Mouse (Mus musculus) left cerebral cortex, postnatal 4 days (tissue): Measurements from ENCODE around the gene Gja1. TPM values are rescaled to one million over a fixed set of nuclear protein-coding genes. Genes with fewer than 3 reads are reported as not detected.
"Not testable (repeated sequence)": the region's sequence is repeated elsewhere in the genome, so short reads cannot be mapped to it uniquely, and the experiment has no call there.

ENCODE experiments used
- DNase-seq: peaks from one replicate; pipeline ENCODE4 v3.0.0-alpha.2; 2022
- intact Hi-C: fragments of 180-260 bp; cut with DNase I; formaldehyde crosslinking; loops from one replicate; pipeline ENCODE4 v1.15.1; 2025
- total RNA-seq, 2 experiments: library from RNA; stranded (reverse); gene quantifications; 2 replicates each; pipeline ENCODE4 v1.2.3; 2021

The Gja1 gene
- total RNA-seq, result 100 to 1,000 TPM; 108 to 111 TPM

DNA sequence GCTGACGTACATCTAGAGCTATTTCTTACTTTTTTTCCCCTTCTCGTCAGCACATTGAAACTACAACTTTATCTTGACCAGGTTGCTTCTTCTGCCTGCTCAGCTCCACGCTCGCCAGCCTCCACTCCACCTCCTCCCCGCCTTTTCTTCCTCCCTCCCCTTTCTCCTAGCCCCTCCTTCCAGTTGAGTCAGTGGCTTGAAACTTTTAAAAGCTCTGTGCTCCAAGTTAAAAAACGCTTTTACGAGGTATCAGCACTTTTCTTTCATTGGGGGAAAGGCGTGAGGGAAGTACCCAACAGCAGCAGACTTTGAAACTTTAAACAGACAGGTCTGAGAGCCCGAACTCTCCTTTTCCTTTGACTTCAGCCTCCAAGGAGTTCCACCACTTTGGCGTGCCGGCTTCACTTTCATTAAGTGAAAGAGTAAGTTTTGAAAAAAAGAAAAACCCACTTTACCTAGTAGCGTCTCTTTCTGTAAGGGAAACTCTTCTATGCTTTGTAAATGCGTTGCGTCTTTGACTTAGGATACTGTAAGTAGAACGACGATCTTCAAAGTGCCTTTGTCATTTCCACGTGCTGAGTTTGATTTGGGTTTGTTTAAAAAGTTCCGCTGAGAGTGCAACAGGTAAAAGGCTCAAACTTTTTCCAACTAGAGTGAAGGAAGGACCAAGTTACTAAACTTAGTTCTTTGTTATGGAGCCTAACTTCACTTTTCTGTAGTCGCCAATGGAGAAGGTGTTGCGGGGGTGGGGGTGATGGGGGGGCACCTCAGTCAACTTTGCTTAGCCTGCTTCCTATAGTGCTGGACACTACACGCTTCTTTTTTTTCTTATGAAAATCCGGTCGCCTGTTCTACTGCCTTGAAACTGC is at the start of gene Gja1:
TSS of gene Gja1 (plus strand) at position 234 of the 869 bp plus-strand sequence.
- intact Hi-C loops, result loop anchor here (10.0 kb wide), 1 partner anchor 1067 kb away; no protein-coding TSS in a partner anchor
- DNase-seq, result peak; percentile 31

DNA sequence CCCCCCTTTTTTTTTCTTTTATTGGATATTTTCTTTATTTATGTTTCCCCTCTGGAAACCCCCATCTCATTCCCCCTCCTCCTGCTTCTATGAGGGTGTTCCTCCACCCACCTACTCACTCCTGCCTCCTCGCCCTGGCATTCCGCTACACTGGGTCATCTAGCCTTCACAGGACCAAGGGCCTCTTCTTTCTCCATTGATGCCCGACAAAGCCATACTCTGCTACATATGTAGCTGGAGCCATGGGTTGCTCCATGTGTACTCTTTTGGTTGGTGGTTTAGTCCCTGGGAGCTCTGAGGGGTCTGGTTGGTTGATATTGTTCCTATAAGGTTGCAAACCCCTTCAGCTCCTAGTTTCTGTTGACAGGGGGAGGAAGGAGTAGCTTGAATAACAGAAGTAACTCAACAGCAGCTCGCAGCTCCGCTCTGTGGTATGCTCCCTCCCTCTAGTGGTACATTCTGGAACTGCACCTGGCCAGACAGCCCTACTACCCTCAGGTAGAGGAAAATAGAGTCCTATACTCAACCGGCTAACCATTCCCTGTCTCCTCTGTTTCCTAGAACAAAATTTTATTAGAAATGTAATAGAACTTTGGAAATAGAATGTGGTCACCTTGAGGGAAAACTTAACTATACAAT is 38.2 kb upstream of the Gja1 start:
- intact Hi-C loops, result no loop called here
- DNase-seq, result peak; percentile 82

DNA sequence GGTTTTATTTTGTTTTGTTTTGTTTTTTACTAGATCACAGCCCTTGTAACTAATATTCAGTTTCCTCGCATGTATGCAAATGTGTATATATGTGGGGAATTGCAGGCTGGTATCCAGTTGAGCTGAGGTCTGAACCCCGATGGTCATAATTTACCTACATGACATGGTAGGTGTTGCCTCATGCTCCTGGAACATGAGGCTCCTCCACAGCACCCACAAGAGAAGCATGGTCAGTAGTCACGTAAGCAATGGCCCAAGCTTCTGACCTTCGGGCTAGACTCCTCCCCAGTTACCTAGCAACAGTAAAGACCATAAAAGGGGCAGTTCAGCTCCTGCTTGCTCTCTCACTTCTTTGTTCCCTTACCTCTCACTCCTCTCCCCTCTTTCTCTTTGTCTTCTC is 16.7 kb upstream of the Gja1 start:
- intact Hi-C loops, result no loop called here
- DNase-seq, result no peak

DNA sequence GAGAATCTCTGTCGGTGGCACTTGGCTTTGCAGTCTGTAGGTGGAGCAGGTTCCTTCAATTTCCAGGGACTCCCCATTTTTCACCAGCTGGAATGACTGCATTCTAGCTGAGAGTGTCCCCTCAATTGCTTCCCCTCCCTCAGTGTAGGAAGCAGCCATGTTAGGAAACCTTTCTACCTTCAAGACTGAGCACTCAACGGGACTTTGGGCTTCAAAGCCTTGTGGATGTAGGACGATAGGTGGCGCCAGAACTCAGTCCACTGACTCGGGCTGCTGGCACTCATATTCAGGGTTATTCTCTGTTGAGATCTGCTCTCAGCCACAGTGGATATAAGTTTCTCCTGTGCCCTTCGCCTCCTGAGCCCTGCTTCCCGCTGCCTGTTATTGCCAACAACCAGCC is 8.1 kb upstream of the Gja1 start:
- peak; percentile 74 for DNase-seq
- intact Hi-C loops, result no loop called here

DNA sequence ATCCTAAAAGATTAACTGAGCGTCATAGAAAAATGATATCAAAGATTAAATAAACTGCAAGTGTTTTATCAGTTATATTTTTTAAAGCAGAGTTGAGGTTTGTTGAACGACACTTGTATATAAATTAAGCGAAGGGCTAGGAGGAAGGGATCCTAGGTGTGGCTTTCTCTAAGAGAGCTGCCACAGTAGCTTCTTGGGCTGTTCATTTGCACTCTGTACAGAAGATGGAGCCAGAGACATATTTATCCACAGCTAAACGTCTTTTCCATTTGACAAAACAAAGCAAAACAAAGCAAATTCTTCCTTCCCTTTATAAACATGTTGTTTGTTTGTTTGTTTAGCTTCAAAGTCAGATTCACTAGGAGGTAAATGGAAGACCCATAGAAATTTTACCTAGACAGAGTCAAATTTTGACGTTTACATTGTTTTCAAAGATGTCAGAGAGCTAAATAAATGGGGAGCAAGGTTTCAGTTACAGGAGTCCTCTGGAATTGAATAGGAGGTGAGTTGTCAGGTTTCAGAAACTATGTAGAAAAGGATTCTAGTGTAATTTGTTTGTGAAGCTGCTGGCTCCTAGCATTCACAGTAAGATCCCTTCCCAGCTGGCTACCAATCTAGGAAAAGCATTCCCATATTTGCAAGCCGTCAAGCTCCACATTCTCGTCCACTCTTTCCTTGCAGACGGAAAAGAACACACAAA is 4.0 kb upstream of the Gja1 start:
- intact Hi-C loops, result loop anchor here (5.0 to 10.0 kb wide), 4 partner anchors 629 to 1072 kb away; no protein-coding TSS in a partner anchor
- no peak for DNase-seq

DNA sequence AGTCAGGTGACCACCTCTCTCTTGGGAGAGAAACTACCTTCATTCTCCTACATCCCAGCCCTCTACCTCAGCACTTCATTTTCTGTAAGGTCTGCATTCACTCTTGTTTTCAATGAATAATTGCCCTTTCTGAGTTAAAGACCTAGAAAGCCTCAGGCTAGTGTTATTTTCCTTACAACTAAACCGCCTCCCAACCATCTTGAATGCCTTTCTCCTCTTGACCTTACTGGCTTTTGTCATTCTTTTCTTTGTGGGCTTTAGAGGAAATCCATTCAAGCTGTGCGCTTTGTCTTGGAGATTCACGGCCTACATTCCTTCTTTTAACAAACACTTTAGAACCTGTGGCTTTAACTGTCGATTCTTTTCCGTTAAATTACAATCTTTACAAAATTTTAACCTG is 3.0 kb upstream of the Gja1 start:
- intact Hi-C loops, result loop anchor here (5.0 to 10.0 kb wide), 4 partner anchors 628 to 1071 kb away; no protein-coding TSS in a partner anchor
- no peak for DNase-seq

DNA sequence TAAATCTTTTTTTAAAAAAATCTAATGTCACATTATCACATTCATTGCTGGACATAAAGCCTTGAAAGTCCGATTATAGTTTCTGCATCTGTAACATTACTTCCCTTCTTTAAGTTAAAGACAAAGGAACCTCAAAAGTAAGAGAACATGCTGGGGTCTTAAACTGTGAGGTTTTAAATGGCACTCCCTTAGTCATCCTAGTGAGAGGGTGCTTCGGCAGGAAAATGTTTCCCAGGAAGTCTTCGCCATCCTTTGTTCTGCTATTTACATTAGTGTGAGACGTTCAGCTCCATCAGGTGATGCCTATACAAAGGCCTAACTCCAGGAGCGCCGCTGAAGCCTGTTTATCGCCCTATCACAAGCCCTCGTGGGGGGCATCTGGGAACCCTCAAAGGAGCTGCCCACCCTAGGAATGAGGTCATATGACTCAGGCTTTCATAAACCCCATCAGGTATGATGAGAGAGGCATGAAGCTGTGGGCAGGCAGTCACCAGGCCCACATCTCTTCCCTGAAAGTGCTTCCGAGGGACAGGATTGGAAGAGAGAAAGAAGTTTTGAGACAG is 1.1 kb upstream of the Gja1 start:
- intact Hi-C loops, result loop anchor here (10.0 kb wide), 1 partner anchor 1069 kb away; no protein-coding TSS in a partner anchor

DNA sequence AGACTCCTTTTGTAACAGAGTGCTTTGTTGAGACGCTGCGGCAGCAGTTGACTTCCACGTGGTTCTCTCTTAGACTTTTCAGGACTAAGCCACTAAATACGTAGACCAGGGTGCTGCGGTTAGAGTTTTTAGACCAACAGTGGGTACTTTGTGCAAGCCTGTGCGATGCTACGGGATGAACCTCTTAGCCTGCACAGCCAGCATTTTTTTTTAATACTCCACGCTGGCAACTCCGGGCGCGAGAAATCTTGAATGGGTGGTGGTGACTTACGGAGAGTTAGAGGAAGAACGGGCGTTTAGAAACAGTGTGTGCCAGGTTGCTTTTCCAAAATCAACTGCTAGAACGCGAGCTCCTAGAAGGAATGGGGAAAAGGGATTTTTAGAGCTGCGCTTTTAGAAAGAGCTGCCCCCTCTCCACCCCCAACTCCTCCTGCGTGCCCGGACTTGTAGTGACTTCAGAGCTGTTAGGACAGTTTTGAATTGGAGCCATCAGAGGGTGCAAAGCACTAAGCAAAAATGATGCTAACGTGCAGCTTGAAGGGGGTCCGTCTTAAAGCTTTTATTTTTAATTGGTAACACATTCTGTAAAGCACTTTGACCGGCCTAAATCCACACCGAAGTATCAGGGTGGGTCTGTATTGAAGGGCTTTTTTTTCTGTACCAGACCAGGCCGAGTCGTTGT is 977 bp downstream of the Gja1 start:
- peak; percentile 10 for DNase-seq
- intact Hi-C loops, result loop anchor here (10.0 kb wide), 1 partner anchor 1067 kb away; no protein-coding TSS in a partner anchor

More for the DNA sequence above, 1.1 kb upstream of the Gja1 start:
- DNase-seq, result no peak

DNA sequence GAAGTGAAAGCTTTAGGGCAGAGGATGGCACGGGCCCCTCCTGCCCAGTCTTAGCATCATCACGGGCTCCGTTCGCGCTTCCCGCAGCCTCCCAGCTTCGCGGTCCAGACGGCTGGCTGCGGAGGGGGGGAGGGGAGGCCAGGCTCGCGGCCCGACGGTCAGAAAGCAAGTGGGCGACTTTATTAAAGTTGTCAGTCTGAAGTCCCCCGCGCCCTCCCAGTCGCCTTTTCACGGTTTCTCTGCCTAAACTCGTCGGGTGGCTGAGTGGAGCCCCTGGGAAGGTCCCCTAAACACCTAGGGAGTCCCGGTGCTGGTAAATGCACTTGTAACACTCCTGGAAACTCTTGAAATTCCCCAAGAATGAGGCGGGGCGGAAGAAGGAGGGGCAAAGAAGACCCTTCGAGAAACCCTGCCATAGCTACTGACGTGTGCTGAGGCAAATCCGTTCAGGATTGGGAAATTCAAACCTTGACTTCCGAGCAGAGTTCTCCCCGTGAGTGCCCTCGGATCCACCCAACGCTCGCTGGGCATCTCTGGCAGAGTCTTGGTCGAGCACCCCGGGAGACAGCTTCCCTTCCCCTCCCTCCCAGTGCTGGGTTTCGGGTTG is 1.6 kb downstream of the Gja1 start:
- peak; percentile 60 for DNase-seq
- intact Hi-C loops, result loop anchor here (10.0 kb wide), 1 partner anchor 1066 kb away; no protein-coding TSS in a partner anchor

DNA sequence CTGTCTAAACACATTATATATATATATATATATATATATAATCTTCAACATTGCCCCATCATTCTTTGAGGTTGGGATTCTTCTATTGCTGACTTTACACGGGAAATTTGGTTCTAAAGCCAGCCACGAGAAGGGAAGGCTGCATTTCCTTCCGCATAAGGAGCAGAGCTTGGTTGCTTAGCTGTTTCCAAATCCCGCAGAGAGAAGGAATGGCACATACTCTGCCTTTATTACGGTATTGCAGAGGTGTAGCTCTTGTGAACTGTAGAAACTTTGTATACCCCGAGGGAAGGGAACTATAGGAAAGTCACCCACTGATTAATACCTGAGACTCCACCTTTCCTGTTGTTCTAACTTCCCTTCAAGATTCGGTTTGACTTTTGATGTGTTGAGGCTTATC is 2.6 kb downstream of the Gja1 start:
- DNase-seq, result no peak
- intact Hi-C loops, result loop anchor here (10.0 kb wide), 1 partner anchor 1065 kb away; no protein-coding TSS in a partner anchor

DNA sequence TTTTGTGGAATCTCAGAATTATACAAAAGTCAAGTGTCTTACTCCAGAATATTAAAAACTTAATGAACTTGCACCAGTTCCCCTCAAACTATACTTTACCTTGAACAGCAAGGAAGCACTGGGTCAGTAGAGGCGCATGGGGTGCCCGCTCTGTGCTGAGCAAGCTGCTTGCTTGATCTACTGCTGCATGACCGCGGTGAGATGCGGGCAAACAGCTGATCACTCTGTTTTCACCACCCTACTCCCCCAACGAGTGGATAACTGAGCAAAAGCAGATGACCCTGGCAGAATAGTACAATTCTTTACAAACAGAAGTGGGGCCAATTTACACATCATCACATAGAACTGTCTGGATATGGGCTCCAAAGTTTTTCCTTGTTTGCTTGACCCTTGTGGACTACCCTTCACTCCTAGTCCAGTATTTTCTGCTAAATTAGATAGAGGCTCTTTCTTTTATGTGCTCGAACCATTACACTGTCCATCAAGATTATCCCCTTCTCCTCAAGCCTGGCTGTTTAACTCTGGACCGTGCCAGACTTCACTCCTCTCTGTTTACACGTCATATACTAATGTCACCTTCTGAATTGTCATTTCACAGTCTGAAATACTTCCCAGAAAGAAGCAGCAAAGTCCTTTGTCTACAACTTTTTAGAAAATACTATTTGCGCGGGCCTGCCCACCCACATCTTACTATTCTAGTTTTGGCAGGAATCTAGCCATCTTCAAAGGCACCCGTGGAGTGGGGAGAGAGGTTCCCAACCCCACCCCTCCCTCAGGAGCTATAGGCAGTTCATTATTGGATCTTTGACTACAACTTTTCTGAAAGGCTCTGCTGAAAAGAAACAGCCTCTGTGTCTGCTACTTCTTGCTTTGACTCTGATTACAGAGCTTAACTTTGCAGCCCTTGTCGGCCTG is 8.3 kb downstream of the Gja1 start:
- intact Hi-C loops, result no loop called here
- no peak for DNase-seq

DNA sequence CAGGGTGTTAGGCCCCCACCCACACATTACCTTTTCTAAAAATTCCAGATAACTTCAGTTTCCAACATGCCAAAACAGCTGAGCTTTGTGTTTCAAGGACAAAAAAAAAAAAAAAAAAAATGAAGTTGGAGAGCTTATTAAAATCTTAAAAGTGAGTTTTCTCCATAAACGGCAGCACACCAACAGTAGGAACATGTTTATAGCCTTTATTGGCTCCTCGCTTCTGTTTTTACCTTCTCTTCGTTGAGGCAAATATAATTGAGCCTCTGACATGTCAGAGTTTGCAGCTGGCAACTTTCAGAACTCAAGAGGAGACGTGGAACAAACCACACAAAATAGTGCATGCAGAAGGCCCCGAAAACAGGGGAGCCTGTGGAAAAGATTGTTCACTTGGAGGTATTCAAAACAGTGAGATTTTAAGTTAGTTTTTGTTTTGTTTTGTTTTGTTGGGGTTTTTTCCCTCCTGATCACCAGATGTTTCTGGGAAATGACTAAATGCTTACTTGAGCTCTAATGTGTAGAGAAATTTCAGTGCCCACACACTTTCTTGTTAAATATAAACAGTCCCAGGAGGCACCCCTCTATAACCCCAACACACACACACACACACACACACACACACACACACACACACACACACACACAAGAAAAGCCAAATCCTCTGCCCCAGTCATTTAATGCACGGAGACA is 16.1 kb downstream of the Gja1 start:
- intact Hi-C loops, result no loop called here

DNA sequence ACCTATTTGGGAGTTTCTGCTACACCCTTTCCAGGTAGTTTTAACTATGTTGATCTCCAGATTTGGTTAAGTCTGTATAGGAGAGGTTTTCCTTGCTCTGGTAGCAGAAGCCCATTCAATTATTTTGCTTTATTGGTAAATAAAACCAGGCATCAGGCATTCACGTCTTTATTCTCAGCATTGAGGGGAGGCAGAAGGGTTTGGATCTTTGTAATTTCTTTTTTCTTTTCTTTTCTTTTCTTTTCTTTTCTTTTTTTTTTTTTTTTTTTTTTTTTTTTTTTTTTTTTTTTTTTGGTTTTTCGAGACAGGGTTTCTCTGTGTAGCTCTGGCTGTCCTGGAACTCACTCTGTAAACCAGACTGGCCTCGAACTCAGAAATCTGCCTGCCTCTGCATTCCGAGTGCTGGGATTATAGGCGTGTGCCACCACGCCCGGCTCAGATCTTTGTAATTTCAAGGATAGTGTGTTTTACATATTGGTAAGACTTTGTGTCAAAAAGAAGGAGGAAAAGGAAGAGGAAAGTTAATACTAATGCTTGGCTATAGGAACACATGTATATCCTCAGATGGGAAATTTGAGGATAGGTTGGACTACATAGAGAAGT is 16.8 kb downstream of the Gja1 start:
- intact Hi-C loops, DNase-seq: not testable (repeated sequence)

More for the DNA sequence above, 16.1 kb downstream of the Gja1 start:
- DNase-seq, result no peak

DNA sequence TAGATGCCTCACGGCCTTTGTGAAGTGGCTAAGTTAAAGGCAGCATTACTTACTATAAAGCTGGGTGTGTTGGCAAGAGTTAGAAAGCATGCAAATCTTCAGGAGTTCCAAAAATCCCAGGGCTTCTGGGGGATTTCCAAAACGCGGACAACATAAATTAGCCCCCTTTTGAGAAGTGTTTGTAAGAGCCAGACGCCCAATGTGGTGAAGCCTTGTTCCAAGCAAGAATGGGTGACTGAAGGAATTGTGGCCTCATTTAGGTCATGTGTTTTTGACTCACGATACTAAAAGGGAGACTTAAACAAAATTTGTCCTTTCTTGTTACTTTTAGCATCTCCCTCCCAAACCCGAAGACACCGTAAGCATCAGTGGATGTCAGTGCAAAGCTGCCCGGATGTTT is 20.7 kb downstream of the Gja1 start:
- intact Hi-C loops, result no loop called here

DNA sequence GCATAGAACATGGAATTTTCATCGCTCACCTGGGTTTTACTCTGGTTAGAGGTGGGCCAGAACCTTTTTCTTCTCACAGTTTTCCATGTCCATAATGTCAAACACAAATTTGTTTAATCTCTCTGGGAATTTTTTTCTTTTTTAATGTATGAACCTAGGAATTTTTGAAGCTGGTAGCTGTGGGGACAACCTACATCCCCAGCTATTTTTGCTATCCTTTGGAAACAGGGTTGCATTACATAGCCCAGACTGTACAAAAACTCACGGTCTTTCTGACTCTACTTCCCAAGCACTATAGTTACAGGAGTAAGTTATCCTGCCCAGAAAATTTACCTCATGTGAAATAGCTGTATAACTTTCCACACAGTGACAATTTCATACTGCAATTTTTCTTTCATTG is 21.2 kb downstream of the Gja1 start:
- intact Hi-C loops, result no loop called here
- no peak for DNase-seq

More for the DNA sequence above, 20.7 kb downstream of the Gja1 start:
- DNase-seq, result no peak

DNA sequence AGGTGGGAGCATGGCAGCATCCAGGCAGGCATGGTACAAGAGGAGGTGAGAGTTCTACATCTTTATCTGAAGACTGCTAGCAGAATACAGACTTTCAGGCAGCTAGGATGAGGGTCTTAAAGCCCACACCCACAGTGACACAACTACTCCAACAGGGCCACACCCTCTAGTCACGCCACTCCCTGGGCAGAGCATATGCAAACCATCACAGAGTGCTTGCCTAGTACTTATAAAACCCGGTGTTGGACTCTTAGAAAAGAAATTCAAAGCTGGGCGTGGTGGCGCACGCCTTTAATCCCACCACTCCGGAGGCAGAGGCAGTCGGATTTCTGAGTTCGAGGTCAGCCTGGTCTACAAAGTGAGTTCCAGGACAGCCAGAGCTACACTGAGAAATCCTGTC is 24.3 kb downstream of the Gja1 start:
- DNase-seq, intact Hi-C loops: not testable (repeated sequence)

DNA sequence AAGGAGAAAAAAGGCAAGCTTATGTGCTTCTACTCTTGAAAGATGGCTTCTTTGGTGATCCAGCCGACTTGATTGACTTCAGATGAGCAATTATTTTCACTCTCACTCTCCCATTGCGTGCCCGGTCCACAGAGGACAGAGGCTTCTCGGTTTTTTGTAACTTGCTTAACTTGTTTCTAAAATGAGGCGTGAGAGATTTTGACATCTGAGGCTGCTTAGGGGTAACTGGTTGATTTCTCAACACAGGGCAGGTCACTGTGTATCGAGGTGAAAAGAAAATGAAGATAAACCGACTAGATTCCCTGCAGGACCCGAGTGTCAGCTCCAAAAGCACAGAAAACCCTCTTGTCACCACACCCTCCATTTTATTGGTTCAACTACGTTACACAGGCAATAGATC is 28.8 kb downstream of the Gja1 start:
- no peak for DNase-seq
- intact Hi-C loops, result no loop called here
